Mouse (Mus musculus): ENCODE results near the gene Ccdc15. TPM values are rescaled to one million over a fixed set of nuclear protein-coding genes. Genes with fewer than 3 reads are reported as not detected.

The Ccdc15 gene
- total RNA-seq, 2 experiments from 2014 or later, result 2.1 TPM

DNA sequence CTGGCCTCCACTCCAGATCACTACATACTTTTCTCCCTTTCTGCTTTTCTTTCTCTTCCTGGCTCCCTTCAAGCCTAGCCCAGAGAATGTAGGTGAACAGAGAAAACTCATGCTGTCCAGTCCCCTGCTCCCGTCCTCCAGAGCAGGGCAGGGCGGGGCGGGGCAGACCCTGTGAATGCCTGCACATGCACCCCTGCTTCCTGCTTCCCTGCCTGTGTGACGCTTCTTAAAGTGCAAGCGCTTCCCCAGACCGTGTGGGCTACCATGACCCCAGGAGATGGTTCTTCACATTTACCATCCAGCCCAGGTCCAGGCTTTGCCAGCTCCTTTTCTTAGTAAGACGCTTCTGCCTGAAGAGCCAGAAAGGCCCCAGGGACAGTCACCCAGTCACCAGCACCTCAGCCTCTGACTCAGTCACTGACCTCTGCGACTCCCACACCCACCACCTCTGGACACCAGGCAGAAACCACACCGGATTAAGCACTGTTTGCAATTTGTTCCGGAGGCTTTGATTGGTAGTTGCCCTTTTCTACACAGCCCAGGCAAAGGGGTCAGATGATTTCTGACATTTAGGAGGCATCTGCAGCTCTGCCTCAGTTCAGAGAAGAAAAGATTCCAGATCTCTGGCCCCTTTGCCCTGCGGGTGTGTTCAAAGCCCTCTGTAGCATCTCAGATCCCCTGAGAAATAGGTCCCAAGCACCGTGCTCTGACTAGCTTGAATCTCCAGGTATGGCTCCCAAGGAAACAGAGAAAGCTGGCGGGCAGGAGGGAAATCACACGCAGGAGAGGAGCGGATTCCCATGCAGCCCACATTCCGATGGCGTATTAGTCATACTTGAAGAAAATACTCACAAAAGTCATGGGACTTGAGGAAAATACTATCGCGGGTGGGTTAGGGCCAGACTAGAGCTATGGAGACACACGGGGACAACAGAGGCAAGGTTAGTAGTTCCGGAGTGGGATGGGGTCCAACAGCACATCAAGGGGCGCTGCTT is 115.7 kb downstream of the Ccdc15 start:
- peak; percentile 6 to 20 for DNase-seq

GRCm38 (mm10) chr9:37230486-37231195 is 117.6 kb downstream of the Ccdc15 start:
- DNase-seq, result no peak

DNA sequence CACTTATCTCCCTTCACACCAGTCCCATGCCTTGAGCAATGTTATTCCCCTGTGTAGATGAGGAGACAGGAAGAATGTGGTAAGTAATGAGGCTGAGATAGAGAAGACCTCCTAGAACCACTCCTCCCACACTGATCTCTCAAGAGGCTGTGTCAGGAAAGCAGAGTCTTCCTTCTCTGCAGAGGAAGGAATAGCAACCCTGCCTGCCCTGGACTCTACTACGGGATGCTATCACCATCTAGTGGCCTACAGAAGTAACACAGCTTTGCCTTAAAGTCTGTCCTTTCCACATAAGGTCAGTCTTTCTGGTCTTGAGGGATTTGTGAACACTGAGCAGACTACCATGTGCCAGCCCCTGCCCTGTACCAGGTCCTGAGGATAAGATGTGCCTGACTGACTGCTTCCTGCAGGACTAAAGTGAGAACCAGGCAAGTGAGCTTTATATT is 118.3 kb downstream of the Ccdc15 start:
- DNase-seq, result peak; percentile 47 to 65

Other genes with a start within 250 kb of the Ccdc15 start
- gene Pknox2, start 201.0 kb downstream of the Ccdc15 start, total RNA-seq (2021), result 1 to 10 TPM; 2.1 to 2.2 TPM
- 1 to 10 TPM; 5.9 to 6.0 TPM for gene Tmem218, start 140.2 kb downstream of the Ccdc15 start, total RNA-seq (2021)
- gene Slc37a2, start 92.7 kb downstream of the Ccdc15 start, total RNA-seq (2021), result 10 to 100 TPM; 49.0 to 53.7 TPM
- under 1 TPM in 1 of 2 experiments, not detected in 1; 0.20 TPM for gene Hepacam, start 18.9 kb upstream of the Ccdc15 start, total RNA-seq (2021)
- gene Robo4, start 53.5 kb upstream of the Ccdc15 start, total RNA-seq (2021), result 10 to 100 TPM; 21.7 to 33.5 TPM
- under 1 TPM; 0.76 to 0.86 TPM for gene Robo3, start 84.8 kb upstream of the Ccdc15 start, total RNA-seq (2021)
- 10 to 100 TPM; 17.4 to 29.5 TPM for gene Msantd2, start 140.9 kb upstream of the Ccdc15 start, total RNA-seq (2021)
- 10 to 100 TPM; 30.5 to 46.0 TPM for gene Esam, start 179.6 kb upstream of the Ccdc15 start, total RNA-seq (2021)
- gene Vsig2, start 190.8 kb upstream of the Ccdc15 start, total RNA-seq (2021), result 1 to 10 TPM; 1.1 to 5.7 TPM
- gene Nrgn, start 204.5 kb upstream of the Ccdc15 start, total RNA-seq (2021), result 1 to 10 TPM; 1.2 to 3.8 TPM
- 10 to 100 TPM; 15.1 to 17.8 TPM for gene Siae, start 207.3 kb upstream of the Ccdc15 start, total RNA-seq (2021)

Data from adrenal gland, postnatal 36 days (tissue).